Mouse (Mus musculus) spleen, adult 2 months (tissue): ENCODE results near the gene Sowahb.

Source experiments
- CTCF ChIP-seq: fragments of 200-500 bp; IDR thresholded peaks from 2 replicates; pipeline ENCODE4 v1.5.1; 2011; ENCODE audit warnings: mild to moderate bottlenecking, inconsistent platforms; ENCODE audit not compliant: insufficient read depth, insufficient read length, insufficient replicate concordance; ENCODE audit errors: extremely low read depth
- POLR2A ChIP-seq: fragments of 200-500 bp; IDR thresholded peaks from 2 replicates; pipeline ENCODE4 v1.6.1; 2011; ENCODE audit warnings: low read depth, low read length, inconsistent platforms

- no peak for TF ChIP-seq CTCF
- TF ChIP-seq POLR2A, result no peak
Measured at GRCm38 (mm10) chr5:93079596-93079995, 34.8 kb upstream of the Sowahb start.
